Mouse (Mus musculus) ovary, postnatal 14 days (tissue): ENCODE results near the gene Gm20795.
"Not testable (repeated sequence)": the region's sequence is repeated elsewhere in the genome, so short reads cannot be mapped to it uniquely, and the experiment has no call there.

ENCODE experiments used
- DNase-seq: peaks from one replicate; pipeline ENCODE4 v3.0.0; 2022; ENCODE audit warnings: low spot score

The Gm20795 gene

DNA sequence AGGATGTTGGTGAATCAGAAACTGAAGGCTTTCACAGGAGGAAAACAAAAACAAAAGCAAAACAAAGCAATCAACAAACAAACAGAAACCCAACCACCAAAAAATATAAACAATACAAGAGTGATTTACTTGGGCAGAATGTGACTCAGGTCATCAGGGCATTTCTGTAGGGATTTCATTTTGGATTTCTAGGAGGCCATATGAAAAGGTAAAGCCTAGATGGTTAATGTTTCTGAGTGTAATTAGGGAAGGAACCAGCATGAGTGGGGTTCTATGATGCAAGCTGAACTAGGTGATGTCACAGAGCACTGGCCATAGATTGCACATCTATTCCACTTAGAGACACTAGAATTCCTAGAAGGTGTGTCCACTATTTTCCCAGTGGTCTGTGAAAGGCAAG, at the start of gene Gm20795:
Gene Gm20795 (plus strand): TSS at position 301 of the 400 bp plus-strand sequence.
- not testable (repeated sequence) for DNase-seq

DNA sequence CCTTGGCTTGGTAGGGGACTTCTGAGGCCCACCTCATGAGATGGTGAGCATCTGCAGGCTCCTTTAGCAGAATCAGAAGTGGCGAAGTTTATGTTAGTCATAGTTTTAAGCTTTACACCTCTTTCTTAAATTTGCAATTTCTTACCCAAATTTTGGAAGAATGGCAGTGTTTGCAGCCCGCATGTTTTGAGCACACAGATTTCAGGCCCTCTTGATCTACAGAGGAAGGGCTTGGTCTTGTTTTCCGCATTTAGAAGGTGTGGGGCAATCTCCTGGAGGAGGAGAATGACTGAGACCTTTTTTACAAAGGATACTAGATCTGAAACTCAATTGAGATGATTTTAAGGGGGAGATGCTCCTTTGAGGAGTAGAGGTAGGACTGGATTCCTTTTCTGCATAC, 29.0 kb upstream of the Gm20795 start, which contains the start of gene Gm21797:
Gene Gm21797 (minus strand): TSS at position 101 of the 400 bp plus-strand sequence.
- not testable (repeated sequence) for DNase-seq
